Mouse (Mus musculus): ENCODE measurements around the gene Tbc1d4.
A peak's percentile ranks its signal among the peaks of the same experiment; 100 is the strongest.

The Tbc1d4 gene

GRCm38 (mm10) chr14:101501868-101502267 is 107.1 kb downstream of the Tbc1d4 start:
- no peak for DNase-seq (ENCODE audit: low spot score)

GRCm38 (mm10) chr14:101501452-101501851 is 107.5 kb downstream of the Tbc1d4 start:
- no peak for DNase-seq (ENCODE audit: low spot score)

GRCm38 (mm10) chr14:101500826-101501225 is 108.2 kb downstream of the Tbc1d4 start:
- no peak for DNase-seq (ENCODE audit: low spot score)

- DNase-seq (ENCODE audit: low spot score), result no peak
Measured at GRCm38 (mm10) chr14:101499838-101500237, 109.2 kb downstream of the Tbc1d4 start.

- DNase-seq (ENCODE audit: low spot score), result no peak
Measured at GRCm38 (mm10) chr14:101488264-101488810, 120.7 kb downstream of the Tbc1d4 start.

GRCm38 (mm10) chr14:101486550-101486949 is 122.4 kb downstream of the Tbc1d4 start:
- no peak for DNase-seq (ENCODE audit: low spot score)

- DNase-seq (ENCODE audit: low spot score), result no peak
Measured at GRCm38 (mm10) chr14:101483230-101483629, 125.8 kb downstream of the Tbc1d4 start.

- peak; percentile 28 for DNase-seq (ENCODE audit: low spot score)
Measured at GRCm38 (mm10) chr14:101482270-101482669, 126.7 kb downstream of the Tbc1d4 start.

GRCm38 (mm10) chr14:101481165-101481564 is 127.8 kb downstream of the Tbc1d4 start:
- DNase-seq (ENCODE audit: low spot score), result no peak

- DNase-seq (ENCODE audit: low spot score), result no peak
Measured at GRCm38 (mm10) chr14:101480541-101480940, 128.4 kb downstream of the Tbc1d4 start.

GRCm38 (mm10) chr14:101477827-101478220 is 131.2 kb downstream of the Tbc1d4 start:
- no peak for DNase-seq (ENCODE audit: low spot score)

GRCm38 (mm10) chr14:101477081-101477826 is 131.7 kb downstream of the Tbc1d4 start:
- peak; percentile 48 for DNase-seq (ENCODE audit: low spot score)

- DNase-seq (ENCODE audit: low spot score), result no peak
Measured at GRCm38 (mm10) chr14:101469475-101470093, 139.4 kb downstream of the Tbc1d4 start.

- no peak for DNase-seq (ENCODE audit: low spot score)
Measured at GRCm38 (mm10) chr14:101468143-101468542, 140.8 kb downstream of the Tbc1d4 start.

GRCm38 (mm10) chr14:101467532-101467931 is 141.5 kb downstream of the Tbc1d4 start:
- DNase-seq (ENCODE audit: low spot score), result no peak

- no peak for DNase-seq (ENCODE audit: low spot score)
Measured at GRCm38 (mm10) chr14:101466521-101466920, 142.5 kb downstream of the Tbc1d4 start.

GRCm38 (mm10) chr14:101465893-101466292 is 143.1 kb downstream of the Tbc1d4 start:
- no peak for DNase-seq (ENCODE audit: low spot score)

GRCm38 (mm10) chr14:101460768-101461167 is 148.2 kb downstream of the Tbc1d4 start:
- DNase-seq (ENCODE audit: low spot score), result peak; percentile 83

- no peak for DNase-seq (ENCODE audit: low spot score)
Measured at GRCm38 (mm10) chr14:101452915-101453314, 156.1 kb downstream of the Tbc1d4 start.

- DNase-seq (ENCODE audit: low spot score), result no peak
Measured at GRCm38 (mm10) chr14:101447857-101448256, 161.1 kb downstream of the Tbc1d4 start.

GRCm38 (mm10) chr14:101445205-101445604 is 163.8 kb downstream of the Tbc1d4 start:
- no peak for DNase-seq (ENCODE audit: low spot score)

- no peak for DNase-seq (ENCODE audit: low spot score)
Measured at GRCm38 (mm10) chr14:101437925-101438324, 171.1 kb downstream of the Tbc1d4 start.

GRCm38 (mm10) chr14:101430536-101430935 is 178.5 kb downstream of the Tbc1d4 start:
- DNase-seq (ENCODE audit: low spot score), result no peak

Measured in embryo, embryonic 10.5 days (tissue).